In the genomic region with DNA sequence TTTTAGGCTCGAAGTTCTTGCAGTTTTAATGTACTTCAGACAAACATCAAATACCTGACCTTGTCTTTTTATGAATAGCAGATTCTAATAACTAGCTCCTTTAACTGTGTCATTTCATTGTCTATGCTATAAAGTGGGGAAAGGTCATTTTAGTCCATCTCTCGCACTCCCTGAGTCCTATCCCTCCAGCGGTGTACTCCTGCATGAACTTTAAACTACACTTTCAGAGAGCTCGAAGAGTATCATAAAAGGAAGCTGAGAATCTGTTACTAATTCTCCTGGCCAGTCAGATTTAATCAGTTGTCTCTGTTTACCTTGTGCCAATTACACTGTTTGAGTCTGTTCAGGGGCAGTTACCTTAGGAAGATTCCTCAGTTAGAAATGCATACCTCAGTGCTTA, we compare ENCODE assay signal across 25 mouse cellular contexts.
DNase-seq lines count a peak whose midpoint lies in the region; ATAC-seq and TF ChIP-seq lines count a peak whose summit lies in the region.
"Had no signal": no experiment of that assay in that cellular context is flagged by ENCODE, and none has a peak within 500 bp of the region (broad histone marks: within the 10 kb centered on the region; RNA-seq: fewer than 3 reads in every experiment).

No protein-coding gene starts in this region.

- WGBS in intestine, embryonic 14.5 days = 22% methylated on average over 4 of the region's 4 CpGs
- WGBS in intestine, postnatal 0 days = 13% methylated on average over 4 of the region's 4 CpGs
- WGBS in kidney, postnatal 0 days = 40% methylated on average over 4 of the region's 4 CpGs
- WGBS in kidney, embryonic 14.5 days = 68% methylated on average over 4 of the region's 4 CpGs

- ATAC-seq in intestine, embryonic 14.5 days (replicated peaks; ENCODE audit: low FRiP score, low TSS enrichment, low read depth) = 0 out of 2 replicates have a peak, but pooled peaks have one; percentile 19
- ATAC-seq in intestine, postnatal 0 days = no peak
- ATAC-seq in kidney, postnatal 0 days (replicated peaks; ENCODE audit: low FRiP score, low read depth) = no peak
- ATAC-seq in kidney, embryonic 14.5 days (ENCODE audit: low FRiP score, low TSS enrichment) = no peak
- ATAC-seq: forebrain, embryonic 14.5 days had no signal

- TF ChIP-seq CTCF in intestine, postnatal 0 days (IDR thresholded peaks at IDR 0.05; ENCODE audit: low read depth) = no peak
- no peak for TF ChIP-seq CTCF in kidney, postnatal 0 days (IDR thresholded peaks at IDR 0.05; ENCODE audit: low read depth)

- DNase-seq in intestine, embryonic 14.5 days (ENCODE audit: low spot score) = no peak
- DNase-seq in kidney, adult 9 months = peak; percentile 35
- no peak for DNase-seq in kidney, postnatal 10 days
- peak; percentile 2 for DNase-seq in kidney, postnatal 0 days (ENCODE audit: low spot score)
- peak; percentile 14 for DNase-seq in yolk sac, embryonic 10.5 days (ENCODE audit: low spot score)
- DNase-seq in left cerebral cortex, adult 18-20 months (ENCODE audit: low spot score in 2 of 2) = no peak
- DNase-seq: adrenal gland, adult 2 months; adrenal gland, postnatal 10 days; adrenal gland, postnatal 25 days; B cell, adult 2 months; cerebellum, adult 11 months; cerebellum, adult 18-20 months; cerebellum, adult 8-10 months; cerebellum, adult 9-11 months; cerebellum, postnatal 14 days; cerebellum, postnatal 36 days; embryo, embryonic 11 days had no signal

- no peak overlapping the region for H3K4me3 ChIP-seq in intestine, embryonic 14.5 days (ENCODE audit: low read depth, low read length)
- no peak overlapping the region for H3K4me3 ChIP-seq in intestine, postnatal 0 days (ENCODE audit: low read depth, low read length)
- H3K4me3 ChIP-seq in kidney, postnatal 0 days (replicated peaks; ENCODE audit: low read depth, low read length) = no peak overlapping the region
- H3K4me3 ChIP-seq in kidney, embryonic 14.5 days (ENCODE audit: low read length) = no peak overlapping the region
- H3K4me3 ChIP-seq: embryonic facial prominence, embryonic 13.5 days; embryonic facial prominence, embryonic 15.5 days; erythroblast, embryonic 14.5 days; forebrain, embryonic 10.5 days; forebrain, embryonic 12.5 days had no signal

- no peaks in the 10 kb centered on the region for H3K36me3 ChIP-seq in intestine, embryonic 14.5 days (ENCODE audit: control insufficient read depth, insufficient read depth, low read length)
- H3K36me3 ChIP-seq in intestine, postnatal 0 days (ENCODE audit: control insufficient read depth, insufficient read depth) = no peaks in the 10 kb centered on the region
- no peaks in the 10 kb centered on the region for H3K36me3 ChIP-seq in kidney, postnatal 0 days (ENCODE audit: insufficient read depth, low read length)
- no peaks in the 10 kb centered on the region for H3K36me3 ChIP-seq in kidney, embryonic 14.5 days (ENCODE audit: control insufficient read depth, insufficient read depth, low read length)
- H3K36me3 ChIP-seq: embryonic facial prominence, embryonic 13.5 days; embryonic facial prominence, embryonic 15.5 days; forebrain, embryonic 10.5 days; forebrain, embryonic 12.5 days had no signal

- H3K9me3 ChIP-seq in intestine, embryonic 14.5 days (ENCODE audit: control insufficient read depth, low read length) = no peaks in the 10 kb centered on the region
- no peaks in the 10 kb centered on the region for H3K9me3 ChIP-seq in intestine, postnatal 0 days (ENCODE audit: control insufficient read depth)
- H3K9me3 ChIP-seq in kidney, postnatal 0 days (replicated peaks; ENCODE audit: low read length) = no peaks in the 10 kb centered on the region
- H3K9me3 ChIP-seq in kidney, embryonic 14.5 days (ENCODE audit: control insufficient read depth, low read length) = no peaks in the 10 kb centered on the region
- H3K9me3 ChIP-seq: embryonic facial prominence, embryonic 13.5 days; embryonic facial prominence, embryonic 15.5 days; forebrain, embryonic 10.5 days; forebrain, embryonic 12.5 days had no signal

- H3K27ac ChIP-seq in intestine, embryonic 14.5 days (ENCODE audit: low read depth) = no peak overlapping the region
- H3K27ac ChIP-seq in intestine, postnatal 0 days (ENCODE audit: low read depth, low read length) = no peak overlapping the region
- no peak overlapping the region for H3K27ac ChIP-seq in kidney, postnatal 0 days
- H3K27ac ChIP-seq in kidney, embryonic 14.5 days (ENCODE audit: low read depth, low read length) = no peak overlapping the region
- H3K27ac ChIP-seq: embryonic facial prominence, embryonic 13.5 days; embryonic facial prominence, embryonic 15.5 days; forebrain, embryonic 10.5 days; forebrain, embryonic 12.5 days had no signal

- no peak overlapping the region for H3K4me2 ChIP-seq in intestine, embryonic 14.5 days (ENCODE audit: low read length)
- no peak overlapping the region for H3K4me2 ChIP-seq in intestine, postnatal 0 days (replicated peaks; ENCODE audit: low read depth)
- no peak overlapping the region for H3K4me2 ChIP-seq in kidney, postnatal 0 days (ENCODE audit: low read length)
- H3K4me2 ChIP-seq in kidney, embryonic 14.5 days (replicated peaks; ENCODE audit: low read depth, low read length) = no peak overlapping the region
- H3K4me2 ChIP-seq: embryonic facial prominence, embryonic 13.5 days; embryonic facial prominence, embryonic 15.5 days; forebrain, embryonic 12.5 days had no signal

- no peak overlapping the region for H3K9ac ChIP-seq in intestine, embryonic 14.5 days (ENCODE audit: low read length)
- no peak overlapping the region for H3K9ac ChIP-seq in intestine, postnatal 0 days (ENCODE audit: low read depth, low read length)
- no peak overlapping the region for H3K9ac ChIP-seq in kidney, postnatal 0 days (ENCODE audit: low read depth, low read length)
- H3K9ac ChIP-seq in kidney, embryonic 14.5 days (ENCODE audit: low read depth, low read length) = no peak overlapping the region
- H3K9ac ChIP-seq: embryonic facial prominence, embryonic 13.5 days; embryonic facial prominence, embryonic 15.5 days; forebrain, embryonic 12.5 days had no signal

- no peaks in the 10 kb centered on the region for H3K27me3 ChIP-seq in intestine, embryonic 14.5 days (replicated peaks; ENCODE audit: control insufficient read depth, insufficient read depth, low read length)
- no peaks in the 10 kb centered on the region for H3K27me3 ChIP-seq in intestine, postnatal 0 days (replicated peaks; ENCODE audit: control insufficient read depth, insufficient read depth, low read length)
- no peaks in the 10 kb centered on the region for H3K27me3 ChIP-seq in kidney, postnatal 0 days (ENCODE audit: insufficient read depth, low read length)
- H3K27me3 ChIP-seq in kidney, embryonic 14.5 days (ENCODE audit: control insufficient read depth, insufficient read depth, low read length) = no peaks in the 10 kb centered on the region
- H3K27me3 ChIP-seq: embryonic facial prominence, embryonic 13.5 days; embryonic facial prominence, embryonic 15.5 days; forebrain, embryonic 12.5 days had no signal

- H3K4me1 ChIP-seq in intestine, embryonic 14.5 days (replicated peaks; ENCODE audit: control insufficient read depth, insufficient read depth, low read length) = peaks cover 10% of the 10 kb centered on the region; the same call in 1 of the 2 replicates
- H3K4me1 ChIP-seq in intestine, postnatal 0 days (replicated peaks; ENCODE audit: control insufficient read depth, insufficient read depth, low read length) = no peaks in the 10 kb centered on the region
- H3K4me1 ChIP-seq in kidney, postnatal 0 days (replicated peaks; ENCODE audit: insufficient read depth, low read length) = no peaks in the 10 kb centered on the region
- H3K4me1 ChIP-seq in kidney, embryonic 14.5 days (ENCODE audit: control insufficient read depth, insufficient read depth, low read length) = no peaks in the 10 kb centered on the region
- H3K4me1 ChIP-seq: embryonic facial prominence, embryonic 13.5 days; embryonic facial prominence, embryonic 15.5 days; forebrain, embryonic 10.5 days; forebrain, embryonic 12.5 days had no signal

Comparison
In these comparisons a context has a peak if more than half of its experiments do, and no peak if none do; other contexts are left out.
1. DNase-seq: peak in kidney, adult 9 months (single experiment), kidney, postnatal 0 days (single experiment) and yolk sac, embryonic 10.5 days (single experiment); none in intestine, embryonic 14.5 days (single experiment), kidney, postnatal 10 days (single experiment) and left cerebral cortex, adult 18-20 months (0 of 2).